Mouse (Mus musculus): ENCODE measurements around the gene Dusp14. TPM values are rescaled to one million over a fixed set of nuclear protein-coding genes. Genes with fewer than 3 reads are reported as not detected.

Gene Dusp14
- polyA plus RNA-seq, 1 experiment: not detected

DNA sequence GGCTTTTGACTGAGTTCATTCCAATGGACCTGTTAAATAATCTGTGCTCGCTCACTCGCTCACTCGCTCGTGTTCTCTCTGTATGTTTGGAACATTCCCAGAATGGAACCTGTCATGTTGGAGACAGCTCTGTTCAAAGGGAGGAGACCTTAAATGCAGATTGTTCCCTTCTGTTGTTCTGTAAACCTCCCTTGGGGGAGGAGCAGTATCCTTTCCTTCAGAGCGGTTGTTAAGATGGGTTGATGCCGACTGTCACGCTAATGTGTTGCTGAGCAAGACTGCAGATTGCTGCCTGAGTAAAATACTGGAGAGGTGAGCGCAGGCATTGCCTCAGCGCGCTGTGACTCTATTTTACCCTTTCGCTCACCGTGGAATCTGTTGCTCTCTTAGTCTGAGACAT lies 58.0 kb downstream of the Dusp14 start:
- H3K4me3 ChIP-seq (ENCODE audit: insufficient read depth, low read depth, low read length): no peak overlapping the region
- 45% methylated on average over 12 of the region's 12 CpGs for WGBS
- TF ChIP-seq CTCF (IDR thresholded peaks at IDR 0.05; ENCODE audit: insufficient read depth, low read depth, low read length) (no peak), POLR2A (IDR thresholded peaks at IDR 0.05; ENCODE audit: insufficient read depth, low read depth, low read length) (no peak)
- H3K27ac ChIP-seq (ENCODE audit: insufficient read depth, low read depth, low read length): no peak overlapping the region
- peaks cover 7% of the 10 kb centered on the region for H3K4me1 ChIP-seq (ENCODE audit: control insufficient read depth, insufficient read depth, low read length)

DNA sequence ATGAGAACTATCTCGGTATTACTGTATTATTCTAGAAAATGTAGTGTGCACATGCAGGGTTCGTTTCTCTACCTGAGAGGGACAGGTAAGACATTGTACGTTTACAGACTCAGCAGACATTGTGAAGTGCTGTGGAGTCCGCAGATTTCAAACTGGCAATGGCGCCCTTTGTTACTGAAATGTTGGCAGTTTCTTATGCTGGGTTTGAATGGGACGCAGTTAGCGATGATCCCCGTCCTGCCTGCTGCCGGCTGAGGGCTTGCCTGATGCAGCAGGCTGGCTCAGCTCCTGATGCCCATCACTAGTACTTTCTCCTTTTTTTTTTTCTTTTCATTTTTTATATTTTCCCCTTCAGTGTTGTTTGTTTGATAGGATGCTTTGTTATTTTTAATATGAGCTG lies 58.6 kb downstream of the Dusp14 start:
- 70% methylated on average over 9 of the region's 9 CpGs for WGBS
- H3K27ac ChIP-seq (ENCODE audit: insufficient read depth, low read depth, low read length): no peak overlapping the region
- TF ChIP-seq POLR2A (IDR thresholded peaks at IDR 0.05; ENCODE audit: insufficient read depth, low read depth, low read length) (no peak), CTCF (IDR thresholded peaks at IDR 0.05; ENCODE audit: insufficient read depth, low read depth, low read length) (no peak)
- H3K4me3 ChIP-seq (ENCODE audit: insufficient read depth, low read depth, low read length): no peak overlapping the region
- peaks cover 7% of the 10 kb centered on the region for H3K4me1 ChIP-seq (ENCODE audit: control insufficient read depth, insufficient read depth, low read length)

DNA sequence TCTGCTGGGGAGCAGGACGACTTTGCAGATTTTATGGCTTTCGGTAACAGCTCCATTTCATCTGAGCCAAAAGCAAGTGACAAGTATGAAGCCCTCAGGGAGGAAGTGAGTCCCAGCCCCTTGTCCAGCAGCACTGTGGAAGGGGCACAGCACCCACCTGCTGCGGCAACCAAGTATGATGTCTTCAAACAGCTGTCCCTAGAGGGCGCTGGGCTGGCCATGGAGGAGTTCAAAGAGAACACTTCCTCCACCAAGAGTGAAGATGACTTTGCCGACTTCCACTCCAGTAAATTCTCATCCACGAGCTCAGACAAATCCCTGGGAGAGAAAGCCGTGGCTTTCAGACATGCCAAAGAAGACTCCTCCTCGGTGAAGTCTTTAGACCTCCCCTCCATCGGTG lies 60.1 kb downstream of the Dusp14 start:
- TF ChIP-seq CTCF (IDR thresholded peaks at IDR 0.05; ENCODE audit: insufficient read depth, low read depth, low read length) (no peak), POLR2A (IDR thresholded peaks at IDR 0.05; ENCODE audit: insufficient read depth, low read depth, low read length) (no peak)
- Histone ChIP-seq H3K27ac (ENCODE audit: insufficient read depth, low read depth, low read length) (no peak overlapping the region), H3K4me1 (ENCODE audit: control insufficient read depth, insufficient read depth, low read length) (peaks cover 7% of the 10 kb centered on the region), H3K4me3 (ENCODE audit: insufficient read depth, low read depth, low read length) (no peak overlapping the region)
- 88% methylated on average over 9 of the region's 9 CpGs for WGBS

DNA sequence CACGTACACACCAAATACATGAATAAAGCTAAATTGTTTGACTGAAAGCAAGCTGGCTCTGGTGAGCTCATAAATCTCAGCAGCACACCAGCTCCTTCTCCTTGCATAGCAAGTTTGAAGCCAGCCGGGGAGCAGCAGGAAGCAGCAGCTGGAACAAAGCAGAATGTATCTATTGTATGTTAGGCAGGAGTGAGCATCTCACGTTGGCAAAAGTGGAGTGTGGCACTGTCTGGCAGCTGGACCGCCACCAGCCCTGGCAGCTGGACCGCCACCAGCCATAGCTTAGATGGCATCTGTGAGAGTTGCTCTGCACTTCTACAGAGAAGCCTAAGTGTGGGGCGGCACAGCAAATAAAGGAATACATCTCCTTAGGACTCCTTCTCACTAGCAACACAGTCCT lies 65.1 kb downstream of the Dusp14 start:
- no peaks in the 10 kb centered on the region for H3K4me1 ChIP-seq (ENCODE audit: control insufficient read depth, insufficient read depth, low read length)
- no peak overlapping the region for H3K27ac ChIP-seq (ENCODE audit: insufficient read depth, low read depth, low read length)
- TF ChIP-seq POLR2A (IDR thresholded peaks at IDR 0.05; ENCODE audit: insufficient read depth, low read depth, low read length) (no peak), CTCF (IDR thresholded peaks at IDR 0.05; ENCODE audit: insufficient read depth, low read depth, low read length) (no peak)
- no peak overlapping the region for H3K4me3 ChIP-seq (ENCODE audit: insufficient read depth, low read depth, low read length)
- WGBS: 86% methylated on average over 6 of the region's 6 CpGs

DNA sequence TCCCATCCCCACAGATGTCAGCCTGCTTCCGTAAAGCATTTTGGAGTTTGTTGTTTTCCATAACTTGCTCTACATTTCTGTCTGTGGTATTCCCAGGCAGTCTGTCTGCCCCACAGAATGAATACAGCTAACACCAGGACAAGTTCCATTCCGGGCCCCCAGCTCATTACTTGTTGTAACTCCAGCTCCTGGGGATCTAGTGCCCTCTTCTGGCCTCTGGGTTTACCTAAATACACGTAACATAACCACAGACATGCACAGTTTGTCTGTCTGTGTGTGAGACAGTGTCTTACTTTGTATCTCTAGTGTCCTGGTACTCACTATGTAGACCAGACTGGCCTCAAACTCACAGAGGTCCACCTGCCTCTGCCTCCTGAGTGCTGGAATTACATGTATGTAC lies 67.8 kb downstream of the Dusp14 start:
- Histone ChIP-seq H3K4me1 (ENCODE audit: control insufficient read depth, insufficient read depth, low read length) (no peaks in the 10 kb centered on the region), H3K4me3 (ENCODE audit: insufficient read depth, low read depth, low read length) (no peak overlapping the region), H3K27ac (ENCODE audit: insufficient read depth, low read depth, low read length) (no peak overlapping the region)
- TF ChIP-seq POLR2A (IDR thresholded peaks at IDR 0.05; ENCODE audit: insufficient read depth, low read depth, low read length) (no peak), CTCF (IDR thresholded peaks at IDR 0.05; ENCODE audit: insufficient read depth, low read depth, low read length) (no peak)
- WGBS: 98% methylated on average over 3 of the region's 3 CpGs

DNA sequence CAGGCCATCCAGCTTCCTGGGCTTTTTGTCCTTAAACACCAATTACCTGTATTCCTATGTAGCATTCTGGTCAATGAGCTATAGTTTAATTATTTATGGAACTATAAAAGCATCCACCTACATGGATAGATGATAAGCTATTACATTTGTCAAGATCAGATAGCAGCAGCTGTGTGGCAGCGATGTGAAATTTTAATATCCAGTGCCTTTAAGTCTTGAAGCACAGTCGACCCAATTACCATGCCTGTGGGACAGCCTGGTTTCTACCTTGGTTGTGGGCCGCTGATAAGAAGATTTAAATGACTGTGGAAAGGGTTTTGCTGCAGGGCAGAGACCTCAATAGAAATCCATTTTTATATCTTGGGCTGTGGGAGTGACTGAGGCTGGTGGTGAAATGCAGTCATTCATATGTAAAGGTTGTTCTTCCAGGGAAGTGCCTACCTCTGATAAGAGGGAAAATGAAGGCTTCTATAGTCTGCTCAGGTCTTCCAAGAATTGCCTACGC lies 69.6 kb downstream of the Dusp14 start:
- Histone ChIP-seq H3K4me1 (ENCODE audit: control insufficient read depth, insufficient read depth, low read length) (no peaks in the 10 kb centered on the region), H3K27ac (ENCODE audit: insufficient read depth, low read depth, low read length) (no peak overlapping the region), H3K4me3 (ENCODE audit: insufficient read depth, low read depth, low read length) (no peak overlapping the region)
- 88% methylated on average over 4 of the region's 4 CpGs for WGBS
- TF ChIP-seq POLR2A (IDR thresholded peaks at IDR 0.05; ENCODE audit: insufficient read depth, low read depth, low read length): no peak
- no peak for TF ChIP-seq CTCF (IDR thresholded peaks at IDR 0.05; ENCODE audit: insufficient read depth, low read depth, low read length)

DNA sequence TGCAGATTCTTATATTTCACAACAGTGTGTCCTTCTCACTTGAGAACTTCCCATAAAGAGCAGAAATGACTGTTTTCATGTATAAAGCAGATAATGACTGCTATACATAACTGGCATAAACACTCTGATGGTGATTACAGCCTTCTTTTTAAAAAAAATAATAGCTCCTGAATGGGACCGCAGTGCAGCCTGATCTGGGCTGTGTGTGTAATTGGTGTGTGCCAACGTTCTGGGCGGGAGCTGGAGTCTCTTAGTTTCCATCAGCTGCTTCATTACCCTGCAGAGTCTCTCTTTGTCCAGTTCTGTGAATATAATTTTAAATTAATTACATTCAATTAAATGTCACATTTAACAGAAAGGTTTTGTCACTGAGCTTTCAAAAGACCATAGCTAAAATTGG lies 70.1 kb downstream of the Dusp14 start:
- H3K4me3 ChIP-seq (ENCODE audit: insufficient read depth, low read depth, low read length): no peak overlapping the region
- TF ChIP-seq CTCF (IDR thresholded peaks at IDR 0.05; ENCODE audit: insufficient read depth, low read depth, low read length): no peak
- no peak for TF ChIP-seq POLR2A (IDR thresholded peaks at IDR 0.05; ENCODE audit: insufficient read depth, low read depth, low read length)
- WGBS: 38% methylated on average over 3 of the region's 3 CpGs
- no peak overlapping the region for H3K27ac ChIP-seq (ENCODE audit: insufficient read depth, low read depth, low read length)
- no peaks in the 10 kb centered on the region for H3K4me1 ChIP-seq (ENCODE audit: control insufficient read depth, insufficient read depth, low read length)

Other genes starting within 250 kb of the Dusp14 start
- gene Hnf1b, start 219.2 kb downstream of the Dusp14 start, polyA plus RNA-seq (2012; ENCODE audit: insufficient read depth, insufficient read length, low replicate concordance, missing spikeins): not detected in 2 replicates
- not detected in 2 replicates for gene Ddx52, start 127.2 kb downstream of the Dusp14 start, polyA plus RNA-seq (2012; ENCODE audit: insufficient read depth, insufficient read length, low replicate concordance, missing spikeins)
- not detected in 2 replicates for gene Synrg, start 104.8 kb downstream of the Dusp14 start, polyA plus RNA-seq (2012; ENCODE audit: insufficient read depth, insufficient read length, low replicate concordance, missing spikeins)
- not detected in 2 replicates for gene Tada2a, start 60.3 kb upstream of the Dusp14 start, polyA plus RNA-seq (2012; ENCODE audit: insufficient read depth, insufficient read length, low replicate concordance, missing spikeins)
- 53.0 TPM in 1 of 2 replicates, not detected in the other for gene Acaca, start 60.4 kb upstream of the Dusp14 start, polyA plus RNA-seq (2012; ENCODE audit: insufficient read depth, insufficient read length, low replicate concordance, missing spikeins)
- not detected in 2 replicates for gene Gm11437, start 98.2 kb upstream of the Dusp14 start, polyA plus RNA-seq (2012; ENCODE audit: insufficient read depth, insufficient read length, low replicate concordance, missing spikeins)